Mouse (Mus musculus): ENCODE results near the gene Gfod1. TPM values are rescaled to one million over a fixed set of nuclear protein-coding genes. Genes with fewer than 3 reads are reported as not detected.

Gene Gfod1
- polyA plus RNA-seq, 1 experiment from 2014 or later: 2.4 TPM

- Histone ChIP-seq H3K4me3 (ENCODE audit: low read depth, low read length) (no peak overlapping the region), H3K4me1 (ENCODE audit: control insufficient read depth, insufficient read depth, low read length) (peaks cover 8% of the 10 kb centered on the region; the same call in 1 of the 2 replicates), H3K27me3 (replicated peaks; ENCODE audit: control insufficient read depth, insufficient read depth, low read length) (no peaks in the 10 kb centered on the region), H3K27ac (ENCODE audit: low read depth, low read length) (no peak overlapping the region), H3K4me2 (ENCODE audit: low read length) (no peak overlapping the region), H3K9me3 (replicated peaks; ENCODE audit: control insufficient read depth, low read length) (no peaks in the 10 kb centered on the region), H3K9ac (ENCODE audit: low read length) (no peak overlapping the region), H3K36me3 (ENCODE audit: control insufficient read depth, insufficient read depth, low read length) (no peaks in the 10 kb centered on the region)
- DNase-seq (ENCODE audit: low spot score) (no peak), ATAC-seq (no peak)
- WGBS: 94% methylated on average over 6 of the region's 6 CpGs
Observed at GRCm38 (mm10) chr13:43248381-43248780, 55.6 kb downstream of the Gfod1 start.

- no peak overlapping the region for H3K9ac ChIP-seq (ENCODE audit: low read length)
- no peaks in the 10 kb centered on the region for H3K36me3 ChIP-seq (ENCODE audit: control insufficient read depth, insufficient read depth, low read length)
- ATAC-seq: no peak
- H3K27ac ChIP-seq (ENCODE audit: low read depth, low read length): no peak overlapping the region
- WGBS: 91% methylated on average over 4 of the region's 4 CpGs
- peaks cover 8% of the 10 kb centered on the region; the same call in 1 of the 2 replicates for H3K4me1 ChIP-seq (ENCODE audit: control insufficient read depth, insufficient read depth, low read length)
- H3K4me2 ChIP-seq (ENCODE audit: low read length): no peak overlapping the region
- H3K4me3 ChIP-seq (ENCODE audit: low read depth, low read length): no peak overlapping the region
- no peaks in the 10 kb centered on the region for H3K27me3 ChIP-seq (replicated peaks; ENCODE audit: control insufficient read depth, insufficient read depth, low read length)
- no peak for DNase-seq (ENCODE audit: low spot score)
- no peaks in the 10 kb centered on the region for H3K9me3 ChIP-seq (replicated peaks; ENCODE audit: control insufficient read depth, low read length)
Observed at GRCm38 (mm10) chr13:43246876-43247275, 57.1 kb downstream of the Gfod1 start.

GRCm38 (mm10) chr13:43243793-43244192, 60.2 kb downstream of the Gfod1 start:
- DNase-seq (ENCODE audit: low spot score) (no peak), ATAC-seq (no peak)
- H3K9me3 ChIP-seq (replicated peaks; ENCODE audit: control insufficient read depth, low read length): no peaks in the 10 kb centered on the region
- H3K4me2 ChIP-seq (ENCODE audit: low read length): no peak overlapping the region
- WGBS: 89% methylated on average over 7 of the region's 7 CpGs
- no peaks in the 10 kb centered on the region for H3K36me3 ChIP-seq (ENCODE audit: control insufficient read depth, insufficient read depth, low read length)
- H3K9ac ChIP-seq (ENCODE audit: low read length): no peak overlapping the region
- H3K4me1 ChIP-seq (ENCODE audit: control insufficient read depth, insufficient read depth, low read length): peaks cover 12% of the 10 kb centered on the region
- H3K27ac ChIP-seq (ENCODE audit: low read depth, low read length): no peak overlapping the region
- no peaks in the 10 kb centered on the region for H3K27me3 ChIP-seq (replicated peaks; ENCODE audit: control insufficient read depth, insufficient read depth, low read length)
- H3K4me3 ChIP-seq (ENCODE audit: low read depth, low read length): no peak overlapping the region

- Histone ChIP-seq H3K4me2 (ENCODE audit: low read length) (no peak overlapping the region), H3K27me3 (replicated peaks; ENCODE audit: control insufficient read depth, insufficient read depth, low read length) (no peaks in the 10 kb centered on the region), H3K9me3 (replicated peaks; ENCODE audit: control insufficient read depth, low read length) (no peaks in the 10 kb centered on the region), H3K9ac (ENCODE audit: low read length) (no peak overlapping the region), H3K4me3 (ENCODE audit: low read depth, low read length) (no peak overlapping the region), H3K4me1 (ENCODE audit: control insufficient read depth, insufficient read depth, low read length) (peaks cover 12% of the 10 kb centered on the region), H3K36me3 (ENCODE audit: control insufficient read depth, insufficient read depth, low read length) (no peaks in the 10 kb centered on the region), H3K27ac (ENCODE audit: low read depth, low read length) (no peak overlapping the region)
- 94% methylated on average over 3 of the region's 3 CpGs for WGBS
- ATAC-seq (no peak), DNase-seq (ENCODE audit: low spot score) (no peak)
Observed at GRCm38 (mm10) chr13:43243240-43243639, 60.7 kb downstream of the Gfod1 start.

GRCm38 (mm10) chr13:43241750-43242149, 62.2 kb downstream of the Gfod1 start:
- Histone ChIP-seq H3K4me2 (ENCODE audit: low read length) (no peak overlapping the region), H3K9ac (ENCODE audit: low read length) (no peak overlapping the region), H3K36me3 (ENCODE audit: control insufficient read depth, insufficient read depth, low read length) (no peaks in the 10 kb centered on the region), H3K4me3 (ENCODE audit: low read depth, low read length) (no peak overlapping the region), H3K9me3 (replicated peaks; ENCODE audit: control insufficient read depth, low read length) (no peaks in the 10 kb centered on the region), H3K27ac (ENCODE audit: low read depth, low read length) (peak overlapping the region; percentile 55; the same call in 1 of the 2 replicates), H3K27me3 (replicated peaks; ENCODE audit: control insufficient read depth, insufficient read depth, low read length) (no peaks in the 10 kb centered on the region), H3K4me1 (ENCODE audit: control insufficient read depth, insufficient read depth, low read length) (peaks cover 12% of the 10 kb centered on the region)
- DNase-seq (ENCODE audit: low spot score) (no peak), ATAC-seq (no peak)
- 75% methylated on average over 2 of the region's 2 CpGs for WGBS

- no peak overlapping the region for H3K4me2 ChIP-seq (ENCODE audit: low read length)
- ATAC-seq: peak; percentile 81
- H3K36me3 ChIP-seq (ENCODE audit: control insufficient read depth, insufficient read depth, low read length): no peaks in the 10 kb centered on the region
- no peak overlapping the region for H3K4me3 ChIP-seq (ENCODE audit: low read depth, low read length)
- WGBS: 9% methylated on average over 1 of the region's 1 CpGs
- H3K4me1 ChIP-seq (ENCODE audit: control insufficient read depth, insufficient read depth, low read length): peaks cover 13% of the 10 kb centered on the region
- H3K27me3 ChIP-seq (replicated peaks; ENCODE audit: control insufficient read depth, insufficient read depth, low read length): no peaks in the 10 kb centered on the region
- no peak overlapping the region for H3K9ac ChIP-seq (ENCODE audit: low read length)
- no peaks in the 10 kb centered on the region for H3K9me3 ChIP-seq (replicated peaks; ENCODE audit: control insufficient read depth, low read length)
- peak overlapping the region; percentile 55; the same call in 1 of the 2 replicates for H3K27ac ChIP-seq (ENCODE audit: low read depth, low read length)
- DNase-seq (ENCODE audit: low spot score): peak; percentile 96
Observed at GRCm38 (mm10) chr13:43241069-43241468, 62.9 kb downstream of the Gfod1 start.

- Histone ChIP-seq H3K4me3 (ENCODE audit: low read depth, low read length) (no peak overlapping the region), H3K9me3 (replicated peaks; ENCODE audit: control insufficient read depth, low read length) (no peaks in the 10 kb centered on the region), H3K27ac (ENCODE audit: low read depth, low read length) (no peak overlapping the region), H3K27me3 (replicated peaks; ENCODE audit: control insufficient read depth, insufficient read depth, low read length) (no peaks in the 10 kb centered on the region), H3K4me2 (ENCODE audit: low read length) (no peak overlapping the region), H3K4me1 (ENCODE audit: control insufficient read depth, insufficient read depth, low read length) (peaks cover 18% of the 10 kb centered on the region), H3K9ac (ENCODE audit: low read length) (no peak overlapping the region), H3K36me3 (ENCODE audit: control insufficient read depth, insufficient read depth, low read length) (no peaks in the 10 kb centered on the region)
- DNase-seq (ENCODE audit: low spot score) (peak; percentile 59), ATAC-seq (peak; percentile 25; the same call in 1 of the 2 replicates)
- 63% methylated on average over 11 of the region's 11 CpGs for WGBS
Observed at GRCm38 (mm10) chr13:43239790-43240216, 64.2 kb downstream of the Gfod1 start.

- Histone ChIP-seq H3K4me1 (ENCODE audit: control insufficient read depth, insufficient read depth, low read length) (peaks cover 18% of the 10 kb centered on the region), H3K36me3 (ENCODE audit: control insufficient read depth, insufficient read depth, low read length) (no peaks in the 10 kb centered on the region), H3K4me3 (ENCODE audit: low read depth, low read length) (no peak overlapping the region), H3K9ac (ENCODE audit: low read length) (no peak overlapping the region), H3K4me2 (ENCODE audit: low read length) (no peak overlapping the region), H3K9me3 (replicated peaks; ENCODE audit: control insufficient read depth, low read length) (no peaks in the 10 kb centered on the region), H3K27me3 (replicated peaks; ENCODE audit: control insufficient read depth, insufficient read depth, low read length) (no peaks in the 10 kb centered on the region), H3K27ac (ENCODE audit: low read depth, low read length) (0 out of 2 replicates have a peak overlapping the region, but pooled peaks have one; percentile 6)
- 71% methylated on average over 6 of the region's 6 CpGs for WGBS
- no peak for DNase-seq (ENCODE audit: low spot score)
- ATAC-seq: no peak
Observed at GRCm38 (mm10) chr13:43236630-43237029, 67.3 kb downstream of the Gfod1 start.

GRCm38 (mm10) chr13:43235982-43236381, 68.0 kb downstream of the Gfod1 start:
- Histone ChIP-seq H3K9ac (ENCODE audit: low read length) (no peak overlapping the region), H3K4me2 (ENCODE audit: low read length) (no peak overlapping the region), H3K4me3 (ENCODE audit: low read depth, low read length) (no peak overlapping the region), H3K9me3 (replicated peaks; ENCODE audit: control insufficient read depth, low read length) (no peaks in the 10 kb centered on the region), H3K36me3 (ENCODE audit: control insufficient read depth, insufficient read depth, low read length) (no peaks in the 10 kb centered on the region), H3K27me3 (replicated peaks; ENCODE audit: control insufficient read depth, insufficient read depth, low read length) (no peaks in the 10 kb centered on the region), H3K27ac (ENCODE audit: low read depth, low read length) (no peak overlapping the region; the same call in 1 of the 2 replicates), H3K4me1 (ENCODE audit: control insufficient read depth, insufficient read depth, low read length) (peaks cover 14% of the 10 kb centered on the region)
- 83% methylated on average over 4 of the region's 4 CpGs for WGBS
- DNase-seq (ENCODE audit: low spot score) (no peak), ATAC-seq (no peak)
